Mouse (Mus musculus) midbrain, embryonic 16.5 days (tissue): ENCODE data around the gene Emc4. TPM values are rescaled to one million over a fixed set of nuclear protein-coding genes. Genes with fewer than 3 reads are reported as not detected.

Experiments
- ATAC-seq: fragments of 200-750 bp; cut with Nextera tagmentation; 2 replicates; pipeline ENCODE4 v1.8.0; 2017; ENCODE audit warnings: moderate TSS enrichment
- H3K27ac ChIP-seq: fragments of 300-500 bp; sonication (generic); 2 replicates; pipeline ENCODE4 v1.5.1; 2014; ENCODE audit warnings: mild to moderate bottlenecking, low read length, mixed read lengths
- H3K27me3 ChIP-seq: fragments of 300-500 bp; sonication (generic); 2 replicates; pipeline ENCODE4 v1.6.1; 2014; ENCODE audit warnings: low read depth, low read length, mixed read lengths; ENCODE audit not compliant: control insufficient read depth, insufficient read depth
- H3K36me3 ChIP-seq: fragments of 300-500 bp; sonication (generic); 2 replicates; pipeline ENCODE4 v1.6.1; 2014; ENCODE audit warnings: mild to moderate bottlenecking, low read length, moderate library complexity, mixed read lengths; ENCODE audit not compliant: control insufficient read depth, insufficient read depth
- H3K4me1 ChIP-seq: fragments of 300-500 bp; sonication (generic); 2 replicates; pipeline ENCODE4 v1.6.1; 2014; ENCODE audit warnings: mild to moderate bottlenecking, low read length, mixed read lengths; ENCODE audit not compliant: control insufficient read depth, insufficient read depth
- H3K4me2 ChIP-seq: fragments of 300-500 bp; sonication (generic); 2 replicates; pipeline ENCODE4 v1.6.1; 2014; ENCODE audit warnings: mild to moderate bottlenecking, low read length, mixed read lengths
- H3K4me3 ChIP-seq: fragments of 300-500 bp; sonication (generic); 2 replicates; pipeline ENCODE4 v1.5.1; 2014; ENCODE audit warnings: low read depth, mild to moderate bottlenecking, low read length, moderate library complexity, mixed read lengths
- H3K9ac ChIP-seq: fragments of 300-500 bp; sonication (generic); 2 replicates; pipeline ENCODE4 v1.6.1; 2014; ENCODE audit warnings: low read depth, low read length, mixed read lengths
- H3K9me3 ChIP-seq: fragments of 300-500 bp; sonication (generic); replicated peaks from 2 replicates; pipeline ENCODE4 v1.6.1; 2014; ENCODE audit warnings: mild to moderate bottlenecking, low read length, mixed read lengths; ENCODE audit not compliant: control insufficient read depth, poor library complexity, severe bottlenecking
- WGBS: fragments of 180-500 bp; shearing (Covaris S2); extraction: QIAGEN DNeasy Blood & Tissue Kit; methylation state at CpG from one replicate; pipeline ENCODE4 v1.1.7; 2014; 5-methylcytosine and 5-hydroxymethylcytosine counted together
- polyA plus RNA-seq: library from polyadenylated mRNA; unstranded; fragments of >200 nt; fragmentation: Nextera tagmentation; extraction: Ambion mirVana; gene quantifications from 2 replicates; pipeline ENCODE4 v1.2.1, GENCODE M21; 2015

The Emc4 gene
- polyA plus RNA-seq, 1 experiment from 2014 or later: 195 TPM

GRCm38 (mm10) chr2:112353685-112354455 is 14.0 kb downstream of the Emc4 start:
- H3K4me3 ChIP-seq: no peak overlapping the region
- H3K4me1 ChIP-seq: no peaks in the 10 kb centered on the region
- no peak overlapping the region for H3K9ac ChIP-seq
- H3K36me3 ChIP-seq: peaks cover 39% of the 10 kb centered on the region
- H3K27me3 ChIP-seq: no peaks in the 10 kb centered on the region
- H3K4me2 ChIP-seq: no peak overlapping the region
- H3K9me3 ChIP-seq: no peaks in the 10 kb centered on the region
- WGBS: 91% methylated on average over 7 of the region's 7 CpGs
- no peak overlapping the region for H3K27ac ChIP-seq
- no peak for ATAC-seq

GRCm38 (mm10) chr2:112348246-112348645 is 19.6 kb downstream of the Emc4 start:
- Histone ChIP-seq H3K9me3 (no peaks in the 10 kb centered on the region), H3K4me2 (no peak overlapping the region), H3K27ac (no peak overlapping the region), H3K4me3 (no peak overlapping the region), H3K36me3 (peaks cover 20% of the 10 kb centered on the region), H3K4me1 (no peaks in the 10 kb centered on the region), H3K27me3 (no peaks in the 10 kb centered on the region), H3K9ac (no peak overlapping the region)
- WGBS: 94% methylated on average over 3 of the region's 3 CpGs
- ATAC-seq: no peak

- Histone ChIP-seq H3K4me1 (no peaks in the 10 kb centered on the region), H3K9ac (no peak overlapping the region), H3K4me2 (no peak overlapping the region), H3K27ac (no peak overlapping the region), H3K4me3 (no peak overlapping the region), H3K9me3 (no peaks in the 10 kb centered on the region), H3K36me3 (peaks cover 28% of the 10 kb centered on the region), H3K27me3 (no peaks in the 10 kb centered on the region)
- WGBS: 76% methylated on average over 3 of the region's 3 CpGs
- no peak for ATAC-seq
Measured at GRCm38 (mm10) chr2:112341117-112341516, 26.7 kb downstream of the Emc4 start.

GRCm38 (mm10) chr2:112339736-112340135 is 28.1 kb downstream of the Emc4 start:
- ATAC-seq: no peak
- H3K27me3 ChIP-seq: no peaks in the 10 kb centered on the region
- H3K9ac ChIP-seq: no peak overlapping the region
- no peak overlapping the region for H3K4me3 ChIP-seq
- H3K9me3 ChIP-seq: no peaks in the 10 kb centered on the region
- no peak overlapping the region for H3K4me2 ChIP-seq
- no peaks in the 10 kb centered on the region for H3K4me1 ChIP-seq
- no peak overlapping the region for H3K27ac ChIP-seq
- H3K36me3 ChIP-seq: peaks cover 34% of the 10 kb centered on the region
- WGBS: 85% methylated on average over 2 of the region's 2 CpGs

- H3K36me3 ChIP-seq: peaks cover 28% of the 10 kb centered on the region
Measured at GRCm38 (mm10) chr2:112337211-112337610, 30.6 kb downstream of the Emc4 start.

GRCm38 (mm10) chr2:112332051-112332898 is 35.6 kb downstream of the Emc4 start:
- no peak overlapping the region for H3K27ac ChIP-seq
- H3K4me1 ChIP-seq: no peaks in the 10 kb centered on the region
- peaks cover 13% of the 10 kb centered on the region for H3K36me3 ChIP-seq
- no peak overlapping the region for H3K9ac ChIP-seq
- no peak for ATAC-seq
- no peak overlapping the region for H3K4me3 ChIP-seq
- no peaks in the 10 kb centered on the region for H3K27me3 ChIP-seq
- H3K9me3 ChIP-seq: no peaks in the 10 kb centered on the region
- WGBS: 69% methylated on average over 4 of the region's 4 CpGs
- H3K4me2 ChIP-seq: no peak overlapping the region

More at GRCm38 (mm10) chr2:112337211-112337610, 30.6 kb downstream of the Emc4 start:
- H3K4me2 ChIP-seq: no peak overlapping the region
- no peaks in the 10 kb centered on the region for H3K4me1 ChIP-seq
- no peak overlapping the region for H3K9ac ChIP-seq
- ATAC-seq: no peak
- 93% methylated on average over 6 of the region's 6 CpGs for WGBS
- H3K27ac ChIP-seq: no peak overlapping the region
- no peaks in the 10 kb centered on the region for H3K9me3 ChIP-seq
- H3K27me3 ChIP-seq: no peaks in the 10 kb centered on the region
- H3K4me3 ChIP-seq: no peak overlapping the region

- no peak overlapping the region for H3K9ac ChIP-seq
- ATAC-seq: no peak
- H3K27ac ChIP-seq: no peak overlapping the region
- H3K9me3 ChIP-seq: no peaks in the 10 kb centered on the region
- H3K4me1 ChIP-seq: no peaks in the 10 kb centered on the region
- no peak overlapping the region for H3K4me3 ChIP-seq
- no peak overlapping the region for H3K4me2 ChIP-seq
- 91% methylated on average over 11 of the region's 11 CpGs for WGBS
- no peaks in the 10 kb centered on the region for H3K27me3 ChIP-seq
- H3K36me3 ChIP-seq: no peaks in the 10 kb centered on the region
Measured at GRCm38 (mm10) chr2:112328069-112328777, 39.6 kb downstream of the Emc4 start.

- no peaks in the 10 kb centered on the region for H3K9me3 ChIP-seq
- ATAC-seq: no peak
Measured at GRCm38 (mm10) chr2:112318905-112319304, 48.9 kb downstream of the Emc4 start.

More at GRCm38 (mm10) chr2:112318905-112319304, 48.9 kb downstream of the Emc4 start:
- Histone ChIP-seq H3K4me2 (no peak overlapping the region), H3K36me3 (no peaks in the 10 kb centered on the region), H3K9ac (no peak overlapping the region), H3K4me3 (no peak overlapping the region), H3K27ac (no peak overlapping the region), H3K27me3 (no peaks in the 10 kb centered on the region), H3K4me1 (no peaks in the 10 kb centered on the region)
- 85% methylated on average over 7 of the region's 7 CpGs for whole genome bisulfite sequencing
